Mouse (Mus musculus) gastrocnemius, postnatal 14 days (tissue): Measurements from ENCODE around the gene Ric8a. TPM values are rescaled to one million over a fixed set of nuclear protein-coding genes. Genes with fewer than 3 reads are reported as not detected.

ENCODE experiments used
- DNase-seq: peaks from one replicate; pipeline ENCODE4 v3.0.0; 2021; ENCODE audit warnings: mixed read lengths
- intact Hi-C: fragments of 180-260 bp; cut with DNase I; formaldehyde crosslinking; loops from one replicate; pipeline ENCODE4 v1.15.1; 2025; ENCODE audit warnings: low total_unique reads
- long read RNA-seq, 2 experiments: library from polyadenylated mRNA; stranded (forward); transcript quantifications; one replicate each; pipeline ENCODE4 v2.0.0; 2021
- total RNA-seq, 2 experiments: library from RNA; stranded (reverse); gene quantifications; 2 replicates each; pipeline ENCODE4 v1.2.3; 2021

Gene Ric8a
- 10 to 100 TPM; 13.9 to 16.2 TPM for total RNA-seq
- long read RNA-seq, experiment 1, transcript Ric8a-201 (10 exons, 3,406 nt): major isoform, 16 of 20 reads
- long read RNA-seq, experiment 1, partial matches to known transcripts: 3 of 20 reads
- long read RNA-seq, experiment 1, other reads (novel, unspliced or antisense): 1 of 20 reads
- long read RNA-seq, experiment 2, transcript Ric8a-201 (10 exons, 3,406 nt): major isoform, 21 of 29 reads
- long read RNA-seq, experiment 2, partial matches to known transcripts: 4 of 29 reads
- long read RNA-seq, experiment 2, other reads (novel, unspliced or antisense): 3 of 29 reads

DNA sequence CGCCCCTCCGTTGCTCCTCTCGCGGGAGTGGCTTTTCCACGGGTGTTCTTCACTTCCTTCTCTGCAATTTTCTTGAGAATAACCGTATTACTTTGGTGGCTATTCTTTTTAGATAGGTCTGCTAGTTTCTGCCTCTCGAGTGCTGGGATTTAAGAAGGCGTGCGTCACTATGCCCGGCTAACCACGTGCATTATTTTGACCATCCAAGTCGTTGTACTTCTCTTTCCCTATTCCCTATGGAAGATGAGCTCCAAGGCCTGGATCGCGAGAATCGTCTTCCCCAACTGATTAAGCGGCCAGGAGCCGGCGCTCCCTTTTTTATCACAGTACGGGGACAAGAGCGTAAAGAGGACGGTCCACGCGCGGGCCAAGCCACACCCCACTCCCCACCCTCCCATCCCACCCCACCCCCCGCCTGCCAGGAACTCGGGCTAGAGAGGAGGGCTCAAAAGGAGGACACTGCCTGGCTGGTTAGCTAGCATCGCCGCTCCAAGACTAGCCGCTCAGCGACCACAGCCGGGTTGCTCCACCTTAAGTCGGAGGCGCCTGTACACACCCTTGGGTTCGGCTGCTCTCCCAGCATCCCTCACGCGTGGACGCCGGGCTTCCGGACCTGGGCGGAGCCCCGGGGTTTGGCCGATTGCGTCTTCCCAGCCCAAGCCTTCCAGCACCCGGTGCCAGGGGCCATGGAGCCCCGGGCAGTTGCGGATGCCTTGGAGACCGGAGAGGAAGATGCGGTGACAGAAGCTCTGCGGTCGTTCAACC is at the start of gene Ric8a:
TSS of gene Ric8a (plus strand) at position 173 of the 765 bp plus-strand sequence.
- intact Hi-C loops: no loop called here
- DNase-seq: peak; percentile 93

DNA sequence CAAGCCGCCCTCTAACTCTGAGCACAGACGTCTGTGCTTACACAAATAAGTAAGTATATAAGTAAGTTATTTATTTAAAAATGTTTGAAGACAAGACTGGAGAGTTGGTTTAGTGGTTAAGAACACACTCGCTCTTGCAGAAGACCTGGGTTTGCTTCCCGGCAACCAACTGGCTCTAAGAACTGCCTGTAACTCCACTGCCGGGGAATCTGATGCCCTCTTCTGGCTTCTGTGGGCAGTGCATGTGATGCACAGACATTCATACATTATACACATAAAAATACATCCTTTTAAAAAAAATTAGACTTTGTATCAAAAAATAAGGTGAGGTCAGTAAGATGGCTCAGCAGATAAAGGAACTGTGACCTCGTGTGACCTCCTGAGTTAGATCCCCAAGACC is 46.3 kb upstream of the Ric8a start:
- DNase-seq: no peak
- intact Hi-C loops: no loop called here

- no peak for DNase-seq
- intact Hi-C loops: no loop called here
Observed at GRCm38 (mm10) chr7:140811714-140812113, 45.0 kb upstream of the Ric8a start.

GRCm38 (mm10) chr7:140812850-140813249 is 43.9 kb upstream of the Ric8a start:
- intact Hi-C loops: no loop called here
- no peak for DNase-seq

DNA sequence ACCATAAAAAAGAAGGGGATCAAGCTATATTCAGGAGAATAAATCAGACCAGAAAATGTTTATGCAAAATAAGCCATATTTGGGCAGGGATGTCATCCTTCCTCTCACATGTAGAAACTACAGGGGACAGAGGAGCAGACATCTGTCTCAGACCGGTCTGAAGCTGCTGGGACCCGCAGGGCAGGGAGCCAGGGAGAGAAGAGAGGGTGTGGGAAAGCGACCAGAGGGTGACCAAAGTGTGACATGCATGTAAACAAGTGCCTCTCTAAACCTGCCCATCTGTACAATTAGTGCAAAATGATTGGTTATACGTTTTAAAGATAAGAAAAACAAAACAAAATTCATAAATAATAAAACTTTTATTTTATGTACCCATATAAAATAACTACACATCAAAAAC is 36.6 kb upstream of the Ric8a start:
- no peak for DNase-seq
- intact Hi-C loops: no loop called here

- DNase-seq: no peak
- intact Hi-C loops: no loop called here
Observed at GRCm38 (mm10) chr7:140821305-140821652, 35.5 kb upstream of the Ric8a start.

- intact Hi-C loops: no loop called here
- DNase-seq: no peak
Observed at GRCm38 (mm10) chr7:140821653-140822329, 35.0 kb upstream of the Ric8a start, which contains the start of gene Zfp941. Gene Zfp941 (minus strand): TSS chr7:140822178.

GRCm38 (mm10) chr7:140822731-140823130 is 34.0 kb upstream of the Ric8a start:
- no peak for DNase-seq

GRCm38 (mm10) chr7:140828171-140828881 is 28.4 kb upstream of the Ric8a start:
- intact Hi-C loops: no loop called here
- DNase-seq: no peak

More at GRCm38 (mm10) chr7:140822731-140823130, 34.0 kb upstream of the Ric8a start:
- intact Hi-C loops: no loop called here

- DNase-seq: no peak
- intact Hi-C loops: no loop called here
Observed at GRCm38 (mm10) chr7:140831447-140831846, 25.3 kb upstream of the Ric8a start.

DNA sequence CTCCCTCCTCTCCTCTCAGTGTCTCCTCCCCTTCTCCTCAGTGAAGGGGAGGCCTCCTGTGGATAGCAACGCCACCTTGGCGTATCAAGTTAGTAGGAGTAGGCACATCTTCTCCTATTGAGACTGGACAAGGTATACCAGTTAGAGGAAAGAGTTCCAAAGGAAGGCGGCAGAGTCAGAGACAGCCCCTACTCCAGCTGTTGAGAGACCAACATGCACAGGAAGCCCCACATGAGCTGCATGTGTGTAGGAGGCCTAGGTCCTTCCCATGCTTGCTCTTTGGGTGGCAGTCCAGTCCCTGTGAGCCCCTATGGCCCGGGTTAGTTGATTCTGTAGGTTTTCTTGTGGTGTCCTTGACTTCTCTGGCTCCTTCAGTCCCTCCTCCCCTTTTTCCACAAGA is 23.4 kb upstream of the Ric8a start:
- intact Hi-C loops: no loop called here

GRCm38 (mm10) chr7:140834968-140835757 is 21.6 kb upstream of the Ric8a start, which contains the start of gene Urah:
Gene Urah (plus strand): TSS chr7:140835018.
- DNase-seq: no peak
- intact Hi-C loops: no loop called here

More for the DNA sequence above, 23.4 kb upstream of the Ric8a start:
- no peak for DNase-seq

DNA sequence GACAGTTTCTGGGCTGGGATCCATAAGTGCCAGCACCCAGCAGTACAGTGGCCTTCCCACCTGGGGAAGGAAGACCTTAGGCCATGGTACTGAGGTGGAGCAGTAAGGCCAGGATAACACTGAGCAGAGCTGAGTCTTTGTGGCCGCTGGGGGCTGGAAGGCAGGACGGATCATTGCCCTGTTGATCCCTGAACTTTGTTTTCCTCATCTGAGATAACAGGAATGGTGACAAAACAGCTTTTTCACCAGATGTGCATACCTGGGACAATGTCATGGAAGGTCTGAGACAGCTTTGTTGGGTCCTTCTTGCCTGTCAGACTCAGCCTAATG is 21.0 kb upstream of the Ric8a start:
- DNase-seq: no peak
- intact Hi-C loops: no loop called here

DNA sequence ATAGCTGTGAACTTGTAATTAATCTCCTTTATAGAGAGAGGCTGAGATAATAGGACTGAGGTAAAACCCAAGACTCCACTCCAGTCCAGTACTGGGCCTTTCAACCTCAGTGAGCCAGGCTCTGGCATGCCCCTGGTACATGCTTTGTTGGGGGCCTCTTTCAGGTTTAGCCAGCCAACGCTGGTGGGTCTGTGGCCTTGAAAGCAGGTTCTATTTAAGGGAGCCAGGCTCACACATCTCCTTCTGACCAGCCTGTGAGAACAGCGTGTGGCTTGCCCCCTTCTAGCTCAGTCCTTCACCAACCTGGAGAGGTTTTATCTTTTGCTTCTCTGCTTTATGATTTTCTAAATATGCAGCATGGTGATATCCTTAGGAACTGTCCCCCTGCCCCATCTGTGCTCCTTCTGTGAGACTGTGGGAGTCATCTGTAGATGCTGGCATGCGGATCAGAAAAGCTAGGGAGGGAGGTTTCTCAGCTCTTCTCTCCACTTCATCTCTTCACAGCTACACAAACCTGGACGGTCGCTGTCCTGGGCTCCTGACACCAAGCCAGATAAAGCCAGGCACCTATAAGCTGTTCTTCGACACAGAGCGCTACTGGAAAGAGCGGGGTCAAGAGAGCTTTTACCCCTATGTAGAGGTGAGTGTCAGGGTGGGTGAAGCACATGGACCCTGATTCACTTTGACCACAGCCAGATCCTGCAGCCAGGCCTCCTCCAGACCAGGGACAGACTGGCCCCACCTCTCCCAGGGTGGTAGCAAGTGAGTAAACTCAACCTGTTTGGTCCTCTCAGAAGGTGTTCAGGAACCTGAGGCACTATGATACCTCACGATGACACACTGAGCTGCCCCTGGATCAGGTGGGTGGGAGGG is 20.3 kb upstream of the Ric8a start:
- intact Hi-C loops: no loop called here
- DNase-seq: no peak

GRCm38 (mm10) chr7:140839556-140839955 is 17.2 kb upstream of the Ric8a start:
- intact Hi-C loops: no loop called here

DNA sequence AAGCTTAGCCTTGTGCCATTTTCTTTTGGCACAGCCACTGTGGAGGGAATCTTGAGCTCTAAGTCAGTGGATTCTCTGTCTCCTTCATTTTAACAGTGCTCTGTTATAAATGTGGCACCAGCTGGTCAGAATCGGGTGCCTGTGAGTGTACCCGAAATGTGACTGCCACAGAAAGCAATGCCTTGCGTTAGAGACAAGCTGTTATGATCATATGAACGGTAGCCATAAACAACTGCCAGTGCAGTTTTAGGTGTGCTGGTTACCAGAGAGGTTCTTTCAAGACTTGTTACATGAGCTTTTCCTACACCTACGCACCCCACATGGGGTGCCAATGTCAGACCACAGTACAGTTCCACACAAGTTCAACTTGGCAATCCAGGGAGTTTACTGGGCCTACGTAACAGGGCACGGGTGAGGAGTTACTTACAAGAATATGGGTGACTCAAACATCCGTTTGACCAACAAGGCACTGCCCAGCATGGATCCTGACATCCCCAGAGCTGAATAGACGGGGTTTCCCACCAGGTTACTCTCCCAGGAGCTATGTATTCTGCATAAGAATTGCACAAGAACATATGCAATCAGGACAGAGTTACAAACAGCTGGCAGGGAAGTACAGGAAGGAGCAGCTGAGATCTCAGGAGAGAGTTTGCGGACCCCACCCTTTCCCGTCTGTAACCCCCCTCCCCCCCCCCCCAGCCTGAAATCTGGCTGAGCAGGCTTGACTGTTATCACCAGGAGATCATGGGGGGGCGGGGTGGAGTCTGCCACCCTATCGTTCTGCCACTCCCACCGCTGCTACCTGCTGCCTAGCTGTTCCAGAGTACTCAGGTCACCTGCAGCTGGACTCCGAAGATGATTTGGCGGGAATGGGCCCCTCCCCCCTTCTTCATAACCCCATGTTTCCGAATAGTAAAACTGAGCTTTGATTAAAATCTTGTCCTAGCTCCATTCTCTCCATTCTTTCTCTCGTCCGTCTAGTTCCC is 15.7 kb upstream of the Ric8a start:
- intact Hi-C loops: loop anchor here (5.0 kb wide), 1 partner anchor 211 kb away; no protein-coding TSS in a partner anchor
- DNase-seq: no peak

More at GRCm38 (mm10) chr7:140839556-140839955, 17.2 kb upstream of the Ric8a start:
- no peak for DNase-seq

- intact Hi-C loops: loop anchor here (1.0 to 5.0 kb wide), 2 partner anchors 60 to 208 kb away; no protein-coding TSS in a partner anchor
- no peak for DNase-seq
Observed at GRCm38 (mm10) chr7:140843806-140844205, 13.0 kb upstream of the Ric8a start.
